Mouse (Mus musculus) bone marrow macrophage, adult 2 months (primary cell): ENCODE data around the gene Cnnm1. TPM values are rescaled to one million over a fixed set of nuclear protein-coding genes. Genes with fewer than 3 reads are reported as not detected.

ENCODE experiments used
- H3K27ac ChIP-seq: 2 replicates; pipeline ENCODE4 v1.5.1; 2012; ENCODE audit warnings: low read depth, low read length; ENCODE audit not compliant: insufficient read depth
- H3K4me1 ChIP-seq: 2 replicates; pipeline ENCODE4 v1.6.1; 2012; ENCODE audit warnings: low read length; ENCODE audit not compliant: control insufficient read depth, insufficient read depth
- H3K4me3 ChIP-seq: 2 replicates; pipeline ENCODE4 v1.5.1; 2012; ENCODE audit warnings: mild to moderate bottlenecking, low read length, moderate library complexity; ENCODE audit not compliant: insufficient read depth
- CTCF ChIP-seq: IDR thresholded peaks from 2 replicates; pipeline ENCODE4 v1.5.1; 2012; ENCODE audit warnings: low read depth, mild to moderate bottlenecking, low read length, moderate library complexity
- POLR2A ChIP-seq: IDR thresholded peaks from 2 replicates; pipeline ENCODE4 v1.6.1; 2012; ENCODE audit warnings: mild to moderate bottlenecking, low read depth, low read length, borderline replicate concordance
- polyA plus RNA-seq: library from polyadenylated mRNA; stranded (reverse); fragments of >200 nt; gene quantifications from 2 replicates; pipeline ENCODE4 v1.2.4, GENCODE M21; 2012; ENCODE audit not compliant: missing spikeins, insufficient read depth, insufficient read length

The Cnnm1 gene
- polyA plus RNA-seq, 1 experiment = not detected

DNA sequence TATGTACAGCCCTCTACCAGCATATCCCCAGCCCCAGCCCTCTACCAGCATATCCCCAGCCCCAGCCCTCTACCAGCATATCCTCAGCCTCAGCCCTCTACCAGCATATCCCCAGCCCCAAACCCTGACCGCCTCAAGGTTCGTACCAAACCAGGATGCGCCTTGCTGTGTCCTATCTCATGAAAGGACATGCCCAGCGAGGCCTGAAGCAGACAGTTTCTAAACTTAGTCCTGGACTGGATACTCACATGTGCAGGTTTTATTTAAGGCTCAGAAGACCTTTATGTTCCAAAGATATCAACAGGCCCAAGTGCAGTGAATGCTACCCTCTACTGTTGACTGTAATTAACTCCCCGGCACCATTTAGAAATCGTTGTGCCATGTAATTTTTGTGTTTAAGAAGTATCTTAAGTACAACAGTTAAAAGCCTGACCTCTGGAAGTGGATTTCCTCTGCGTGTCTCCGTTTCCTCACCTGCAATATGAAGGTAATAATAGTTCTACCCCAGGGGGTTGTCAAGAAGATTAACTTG is 87.9 kb downstream of the Cnnm1 start:
- 0 out of 2 replicates have a peak, but pooled peaks cover 3% of the 10 kb centered on the region for H3K4me1 ChIP-seq
- no peak overlapping the region for H3K27ac ChIP-seq
- no peak for TF ChIP-seq POLR2A
- H3K4me3 ChIP-seq = no peak overlapping the region

DNA sequence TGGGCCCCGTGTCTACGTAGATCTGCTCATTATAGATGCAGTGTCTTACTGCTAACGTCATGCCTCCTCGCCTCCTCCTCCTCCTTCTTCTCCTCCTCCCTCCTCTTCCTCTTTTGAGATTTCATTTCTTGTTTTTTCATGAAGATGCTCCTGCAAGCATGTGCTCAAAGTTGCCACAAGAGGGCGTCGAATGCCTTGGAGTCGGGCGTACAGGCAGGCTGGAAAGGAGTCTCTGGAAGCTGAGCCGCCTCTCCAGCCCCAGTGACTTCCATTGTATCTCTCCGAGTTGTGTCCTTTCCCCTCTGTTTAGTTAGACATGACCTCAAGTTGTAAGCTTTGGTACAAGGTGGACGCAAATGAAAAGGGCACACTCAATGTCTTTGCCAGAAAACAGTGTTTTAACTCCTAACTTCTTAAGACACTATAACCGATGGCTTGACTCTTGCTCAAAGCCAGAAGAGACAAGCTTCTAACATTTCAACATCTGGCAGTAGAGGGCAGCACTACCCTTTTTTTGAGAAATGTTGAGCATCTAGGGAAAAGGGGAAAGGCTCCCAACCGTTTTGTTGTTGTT is 90.0 kb downstream of the Cnnm1 start:
- Histone ChIP-seq H3K27ac (no peak overlapping the region), H3K4me3 (peak overlapping the region; percentile 39; the same call in 1 of the 2 replicates)
- TF ChIP-seq CTCF (peak; percentile 81), POLR2A (no peak)

DNA sequence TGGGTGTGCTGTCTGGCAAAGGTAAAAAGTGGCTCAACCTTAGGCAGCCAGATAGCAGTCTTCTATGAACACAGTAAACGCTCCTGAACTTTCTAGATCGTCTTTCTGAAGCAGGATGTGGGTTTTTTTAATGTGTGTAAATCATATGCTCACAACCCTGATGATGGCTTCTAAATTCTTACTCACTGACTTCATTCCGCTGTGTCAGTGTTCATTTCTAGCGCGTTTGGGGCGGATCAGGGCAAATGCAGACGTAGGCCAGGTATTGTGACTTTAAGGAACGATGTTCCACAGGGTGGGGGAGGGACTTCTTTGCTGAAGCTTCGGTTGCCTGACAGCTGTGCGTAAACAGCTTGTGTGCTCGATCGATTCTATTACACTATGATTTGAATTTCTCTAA is 90.7 kb downstream of the Cnnm1 start:
- no peak overlapping the region for H3K4me3 ChIP-seq
- H3K4me1 ChIP-seq = no peaks in the 10 kb centered on the region
- no peak overlapping the region for H3K27ac ChIP-seq
- TF ChIP-seq CTCF (no peak), POLR2A (no peak)

More for the DNA sequence above, 90.0 kb downstream of the Cnnm1 start:
- H3K4me1 ChIP-seq = 0 out of 2 replicates have a peak, but pooled peaks cover under 1% of the 10 kb centered on the region

DNA sequence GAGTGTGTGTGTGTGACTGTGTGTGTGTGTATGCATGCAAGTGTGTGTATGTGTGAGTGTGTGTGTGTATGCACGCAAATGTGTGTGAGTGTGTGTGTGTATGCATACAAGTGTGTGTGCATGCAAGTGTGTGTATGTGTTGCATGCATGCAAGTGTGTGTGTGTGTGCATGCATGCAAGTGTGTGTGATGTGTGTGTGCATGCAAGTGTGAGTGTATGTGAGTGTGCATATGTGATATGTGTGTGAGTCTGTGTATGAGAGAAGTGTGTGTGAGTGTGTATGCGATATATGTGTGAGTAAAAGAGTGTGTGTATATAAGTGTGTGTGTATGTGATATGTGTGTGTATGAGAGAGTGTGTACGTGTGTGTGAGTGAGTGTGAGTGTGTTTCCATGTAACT is 95.1 kb downstream of the Cnnm1 start:
- no peaks in the 10 kb centered on the region for H3K4me1 ChIP-seq
- H3K27ac ChIP-seq = no peak overlapping the region
- TF ChIP-seq CTCF = no peak
- TF ChIP-seq POLR2A = no peak
- no peak overlapping the region for H3K4me3 ChIP-seq

DNA sequence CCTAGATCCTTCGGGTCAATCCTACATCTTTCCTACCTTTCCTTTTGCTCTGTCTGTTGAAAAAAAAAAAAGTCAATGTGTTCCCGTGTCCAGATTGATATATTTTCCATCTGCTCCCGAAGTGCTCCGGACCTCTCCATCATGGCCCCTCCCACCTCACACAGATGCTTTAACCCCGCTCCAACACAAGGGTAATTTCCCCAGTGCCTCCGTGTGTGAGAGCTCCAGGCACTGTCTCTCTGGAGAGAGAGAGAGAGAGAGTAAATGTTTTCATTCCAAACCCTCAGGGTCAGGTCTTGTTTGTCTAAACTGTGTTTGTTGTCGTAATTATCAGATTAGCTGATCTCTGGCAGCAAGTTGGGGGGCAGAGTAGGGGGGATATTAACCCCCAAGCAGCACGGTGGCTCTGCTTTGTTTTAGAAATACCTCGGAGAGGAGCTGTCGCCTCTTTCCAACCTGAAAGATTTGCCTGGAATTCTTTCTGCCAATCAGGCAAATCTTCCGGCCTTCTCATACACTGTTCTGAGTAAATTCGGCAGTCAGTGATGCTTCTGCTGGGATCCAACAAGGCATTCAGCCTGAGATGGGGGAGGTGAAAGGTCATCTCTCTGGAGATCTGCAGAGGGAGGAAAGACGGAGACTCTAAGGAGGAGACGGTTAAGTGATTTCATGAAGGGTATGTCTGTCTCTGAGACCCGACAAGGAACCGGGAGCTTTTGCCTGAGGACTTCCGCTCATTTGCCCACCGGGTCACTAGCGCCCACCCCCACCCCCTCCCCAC is 106.3 kb downstream of the Cnnm1 start:
- Histone ChIP-seq H3K4me1 (no peaks in the 10 kb centered on the region), H3K4me3 (no peak overlapping the region), H3K27ac (no peak overlapping the region)
- TF ChIP-seq CTCF (no peak), POLR2A (no peak)

Other genes with a start within 250 kb of the Cnnm1 start
- gene Hpse2, start 52.1 kb upstream of the Cnnm1 start, polyA plus RNA-seq = not detected in 2 replicates
- 49.3 and 53.5 TPM in 2 replicates for gene Got1, start 84.2 kb downstream of the Cnnm1 start, polyA plus RNA-seq
- gene Nkx2-3, start 171.9 kb downstream of the Cnnm1 start, polyA plus RNA-seq = not detected in 2 replicates
- 34.1 and 40.1 TPM in 2 replicates for gene Slc25a28, start 234.4 kb downstream of the Cnnm1 start, polyA plus RNA-seq
- gene Entpd7, start 249.2 kb downstream of the Cnnm1 start, polyA plus RNA-seq = 23.4 and 26.1 TPM in 2 replicates